Mouse (Mus musculus): Measurements from ENCODE around the gene Zfp428. TPM values are rescaled to one million over a fixed set of nuclear protein-coding genes. Genes with fewer than 3 reads are reported as not detected.

Gene Zfp428
- polyA plus RNA-seq, 1 experiment from 2014 or later: 31.3 TPM

GRCm38 (mm10) chr7:24467886-24468285 lies 38.9 kb upstream of the Zfp428 start:
- no peak overlapping the region for H3K4me3 ChIP-seq (ENCODE audit: low read depth, low read length)
- no peaks in the 10 kb centered on the region for H3K27me3 ChIP-seq (replicated peaks; ENCODE audit: control insufficient read depth, insufficient read depth, low read length)
- no peak overlapping the region for H3K27ac ChIP-seq (replicated peaks; ENCODE audit: low read depth, low read length)
- no peak overlapping the region for H3K9ac ChIP-seq (ENCODE audit: low read depth, low read length)
- H3K4me2 ChIP-seq (ENCODE audit: low read depth, low read length): no peak overlapping the region
- DNase-seq (ENCODE audit: low spot score) (no peak), ATAC-seq (ENCODE audit: low read depth) (no peak)
- no peaks in the 10 kb centered on the region for H3K36me3 ChIP-seq (ENCODE audit: control insufficient read depth, insufficient read depth, low read length)
- H3K9me3 ChIP-seq (ENCODE audit: control insufficient read depth, low read length): peaks cover 4% of the 10 kb centered on the region; the same call in 1 of the 2 replicates
- WGBS: 85% methylated on average over 5 of the region's 5 CpGs
- H3K4me1 ChIP-seq (ENCODE audit: control insufficient read depth, insufficient read depth, low read length): 0 out of 2 replicates have a peak, but pooled peaks cover 3% of the 10 kb centered on the region

- Histone ChIP-seq H3K9ac (ENCODE audit: low read depth, low read length) (no peak overlapping the region), H3K4me1 (ENCODE audit: control insufficient read depth, insufficient read depth, low read length) (no peaks in the 10 kb centered on the region), H3K9me3 (ENCODE audit: control insufficient read depth, low read length) (peaks cover 4% of the 10 kb centered on the region; the same call in 1 of the 2 replicates), H3K27me3 (replicated peaks; ENCODE audit: control insufficient read depth, insufficient read depth, low read length) (no peaks in the 10 kb centered on the region), H3K4me2 (ENCODE audit: low read depth, low read length) (no peak overlapping the region), H3K4me3 (ENCODE audit: low read depth, low read length) (no peak overlapping the region), H3K36me3 (ENCODE audit: control insufficient read depth, insufficient read depth, low read length) (no peaks in the 10 kb centered on the region), H3K27ac (replicated peaks; ENCODE audit: low read depth, low read length) (no peak overlapping the region)
- ATAC-seq (ENCODE audit: low read depth) (no peak), DNase-seq (ENCODE audit: low spot score) (no peak)
- WGBS: 81% methylated on average over 3 of the region's 3 CpGs
These were observed 37.7 kb upstream of the Zfp428 start for GRCm38 (mm10) chr7:24469126-24469525.

DNA sequence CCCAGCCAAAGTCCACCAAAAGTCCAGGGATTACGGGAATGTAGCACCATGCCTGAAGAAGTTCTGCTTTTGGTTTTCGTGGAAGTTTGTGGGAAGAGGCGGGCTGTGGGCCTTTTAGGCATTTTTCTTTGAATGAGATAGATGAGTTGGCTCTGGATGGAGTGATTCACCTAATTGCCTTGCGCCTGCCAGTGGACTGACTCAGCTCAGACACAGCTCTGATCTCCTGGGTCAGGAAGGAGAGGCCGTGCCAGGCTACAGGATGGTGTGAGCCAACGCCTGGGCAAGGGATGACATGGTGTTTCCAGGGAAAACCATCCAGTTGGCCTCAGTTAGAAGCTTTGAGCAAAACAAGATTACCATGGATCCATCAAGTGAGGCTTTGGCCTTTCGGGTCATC lies 36.5 kb upstream of the Zfp428 start:
- DNase-seq (ENCODE audit: low spot score): no peak
- Histone ChIP-seq H3K4me3 (ENCODE audit: low read depth, low read length) (no peak overlapping the region), H3K27me3 (replicated peaks; ENCODE audit: control insufficient read depth, insufficient read depth, low read length) (no peaks in the 10 kb centered on the region), H3K4me1 (ENCODE audit: control insufficient read depth, insufficient read depth, low read length) (0 out of 2 replicates have a peak, but pooled peaks cover 2% of the 10 kb centered on the region), H3K9me3 (ENCODE audit: control insufficient read depth, low read length) (peaks cover 4% of the 10 kb centered on the region; the same call in 1 of the 2 replicates), H3K9ac (ENCODE audit: low read depth, low read length) (no peak overlapping the region), H3K27ac (replicated peaks; ENCODE audit: low read depth, low read length) (no peak overlapping the region), H3K4me2 (ENCODE audit: low read depth, low read length) (no peak overlapping the region), H3K36me3 (ENCODE audit: control insufficient read depth, insufficient read depth, low read length) (no peaks in the 10 kb centered on the region)
- ATAC-seq (ENCODE audit: low read depth): no peak
- WGBS: 97% methylated on average over 7 of the region's 7 CpGs

DNA sequence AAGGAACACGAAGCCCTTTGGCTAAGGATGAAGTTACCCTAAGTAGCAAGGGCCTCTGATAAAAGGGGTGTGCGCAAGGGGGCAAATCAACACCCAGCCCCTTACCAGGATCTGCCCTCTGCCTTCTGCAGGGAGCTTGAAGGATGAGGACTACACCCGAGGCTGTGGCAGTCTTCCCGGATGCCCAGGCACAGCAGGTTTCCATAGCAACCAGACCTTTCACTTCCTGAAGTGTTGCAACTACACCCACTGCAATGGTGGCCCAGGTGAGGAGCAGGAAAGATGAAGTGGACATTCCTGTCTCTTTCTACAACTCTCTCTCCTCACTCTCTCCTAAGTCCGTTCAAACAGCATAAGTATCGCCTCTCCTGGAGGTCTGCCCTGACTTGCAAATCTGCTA lies 34.4 kb upstream of the Zfp428 start:
- WGBS: 75% methylated on average over 6 of the region's 6 CpGs

GRCm38 (mm10) chr7:24472937-24473336 lies 33.9 kb upstream of the Zfp428 start:
- DNase-seq (ENCODE audit: low spot score) (no peak), ATAC-seq (ENCODE audit: low read depth) (no peak)
- Histone ChIP-seq H3K27ac (replicated peaks; ENCODE audit: low read depth, low read length) (no peak overlapping the region), H3K27me3 (replicated peaks; ENCODE audit: control insufficient read depth, insufficient read depth, low read length) (no peaks in the 10 kb centered on the region), H3K36me3 (ENCODE audit: control insufficient read depth, insufficient read depth, low read length) (no peaks in the 10 kb centered on the region), H3K4me2 (ENCODE audit: low read depth, low read length) (no peak overlapping the region), H3K4me3 (ENCODE audit: low read depth, low read length) (no peak overlapping the region), H3K9me3 (ENCODE audit: control insufficient read depth, low read length) (peaks cover 4% of the 10 kb centered on the region; the same call in 1 of the 2 replicates), H3K4me1 (ENCODE audit: control insufficient read depth, insufficient read depth, low read length) (0 out of 2 replicates have a peak, but pooled peaks cover 2% of the 10 kb centered on the region), H3K9ac (ENCODE audit: low read depth, low read length) (no peak overlapping the region)
- 79% methylated on average over 7 of the region's 7 CpGs for whole genome bisulfite sequencing

More for the DNA sequence above, 34.4 kb upstream of the Zfp428 start:
- H3K9me3 ChIP-seq (ENCODE audit: control insufficient read depth, low read length): peaks cover 4% of the 10 kb centered on the region; the same call in 1 of the 2 replicates
- no peaks in the 10 kb centered on the region for H3K27me3 ChIP-seq (replicated peaks; ENCODE audit: control insufficient read depth, insufficient read depth, low read length)
- no peak overlapping the region for H3K9ac ChIP-seq (ENCODE audit: low read depth, low read length)
- ATAC-seq (ENCODE audit: low read depth) (no peak), DNase-seq (ENCODE audit: low spot score) (no peak)
- H3K4me2 ChIP-seq (ENCODE audit: low read depth, low read length): no peak overlapping the region
- no peaks in the 10 kb centered on the region for H3K36me3 ChIP-seq (ENCODE audit: control insufficient read depth, insufficient read depth, low read length)
- H3K4me3 ChIP-seq (ENCODE audit: low read depth, low read length): no peak overlapping the region
- 0 out of 2 replicates have a peak, but pooled peaks cover 2% of the 10 kb centered on the region for H3K4me1 ChIP-seq (ENCODE audit: control insufficient read depth, insufficient read depth, low read length)
- no peak overlapping the region for H3K27ac ChIP-seq (replicated peaks; ENCODE audit: low read depth, low read length)

DNA sequence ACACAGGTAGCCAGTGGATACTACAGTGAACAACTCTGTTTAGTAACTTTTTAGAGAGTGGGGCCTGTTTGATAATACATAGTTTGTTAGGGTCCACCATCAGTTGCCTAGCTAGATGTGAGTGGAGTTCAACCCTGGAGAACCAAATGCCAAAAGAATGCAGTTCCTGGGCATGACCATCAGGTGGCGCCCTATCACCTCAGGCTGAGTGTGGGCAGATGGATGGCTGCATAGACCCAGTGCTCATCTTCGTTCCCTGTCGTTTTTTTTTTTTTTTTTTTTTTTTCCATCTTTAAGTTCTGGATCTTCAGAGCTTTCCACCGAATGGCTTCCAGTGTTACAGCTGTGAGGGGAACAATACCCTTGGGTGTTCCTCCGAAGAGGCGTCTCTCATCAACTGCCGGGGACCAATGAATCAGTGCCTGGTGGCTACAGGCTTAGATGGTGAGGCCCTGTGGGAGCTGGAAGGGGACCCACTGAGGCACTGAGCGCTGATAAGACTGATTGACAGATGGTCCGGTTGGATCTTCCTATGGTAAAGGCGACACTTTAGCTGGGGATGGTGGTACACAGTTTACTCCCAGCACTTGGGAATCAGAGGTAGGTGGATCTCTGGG lies 32.8 kb upstream of the Zfp428 start:
- H3K36me3 ChIP-seq (ENCODE audit: control insufficient read depth, insufficient read depth, low read length): no peaks in the 10 kb centered on the region
- peaks cover 3% of the 10 kb centered on the region; the same call in 1 of the 2 replicates for H3K9me3 ChIP-seq (ENCODE audit: control insufficient read depth, low read length)
- H3K9ac ChIP-seq (ENCODE audit: low read depth, low read length): no peak overlapping the region
- no peak for DNase-seq (ENCODE audit: low spot score)
- no peak overlapping the region for H3K4me2 ChIP-seq (ENCODE audit: low read depth, low read length)
- H3K4me3 ChIP-seq (ENCODE audit: low read depth, low read length): no peak overlapping the region
- no peak overlapping the region for H3K27ac ChIP-seq (replicated peaks; ENCODE audit: low read depth, low read length)
- H3K4me1 ChIP-seq (ENCODE audit: control insufficient read depth, insufficient read depth, low read length): 0 out of 2 replicates have a peak, but pooled peaks cover 2% of the 10 kb centered on the region
- 53% methylated on average over 9 of the region's 10 CpGs for WGBS
- 0 out of 2 replicates have a peak, but pooled peaks cover 3% of the 10 kb centered on the region for H3K27me3 ChIP-seq (replicated peaks; ENCODE audit: control insufficient read depth, insufficient read depth, low read length)
- peak; percentile 39; the same call in 1 of the 2 replicates for ATAC-seq (ENCODE audit: low read depth)

DNA sequence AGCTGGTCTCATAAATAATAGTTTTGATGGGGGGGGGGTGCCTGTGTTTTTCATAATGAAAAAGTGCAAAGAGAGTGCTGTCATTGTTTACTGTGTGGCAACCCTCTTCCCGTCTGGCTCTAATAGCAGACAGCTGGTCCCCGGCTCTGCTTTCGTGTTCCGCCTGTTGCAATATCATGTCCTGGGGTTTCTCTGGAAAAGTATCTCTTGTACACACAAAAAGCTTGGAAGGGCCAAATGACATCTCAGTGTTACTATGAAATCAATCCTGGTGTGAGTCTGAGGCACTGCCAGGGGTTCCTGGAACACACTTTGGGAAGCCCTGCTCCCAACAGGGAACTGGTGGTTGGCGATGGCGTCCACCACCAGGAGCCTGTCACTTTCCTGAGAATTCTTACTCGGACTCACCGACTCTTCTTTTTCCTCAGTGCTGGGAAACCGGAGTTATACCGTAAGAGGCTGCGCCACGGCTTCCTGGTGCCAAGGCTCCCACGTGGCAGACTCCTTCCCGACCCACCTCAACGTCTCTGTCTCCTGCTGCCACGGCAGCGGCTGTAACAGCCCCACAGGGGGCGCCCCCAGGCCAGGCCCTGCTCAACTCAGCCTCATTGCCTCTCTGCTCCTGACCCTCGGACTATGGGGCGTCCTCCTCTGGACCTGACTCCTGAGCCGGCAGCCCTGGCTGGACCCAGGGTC lies 31.8 kb upstream of the Zfp428 start:
- H3K27me3 ChIP-seq (replicated peaks; ENCODE audit: control insufficient read depth, insufficient read depth, low read length): 0 out of 2 replicates have a peak, but pooled peaks cover 3% of the 10 kb centered on the region
- H3K27ac ChIP-seq (replicated peaks; ENCODE audit: low read depth, low read length): 0 out of 2 replicates have a peak overlapping the region, but pooled peaks have one; percentile 18
- WGBS: 25% methylated on average over 21 of the region's 21 CpGs
- H3K36me3 ChIP-seq (ENCODE audit: control insufficient read depth, insufficient read depth, low read length): no peaks in the 10 kb centered on the region
- 0 out of 2 replicates have a peak, but pooled peaks cover 2% of the 10 kb centered on the region for H3K4me1 ChIP-seq (ENCODE audit: control insufficient read depth, insufficient read depth, low read length)
- 0 out of 2 replicates have a peak overlapping the region, but pooled peaks have one; percentile 41 for H3K9ac ChIP-seq (ENCODE audit: low read depth, low read length)
- DNase-seq (ENCODE audit: low spot score) (no peak), ATAC-seq (ENCODE audit: low read depth) (no peak)
- H3K9me3 ChIP-seq (ENCODE audit: control insufficient read depth, low read length): no peaks in the 10 kb centered on the region
- peak overlapping the region; percentile 29 for H3K4me2 ChIP-seq (ENCODE audit: low read depth, low read length)
- no peak overlapping the region for H3K4me3 ChIP-seq (ENCODE audit: low read depth, low read length)

DNA sequence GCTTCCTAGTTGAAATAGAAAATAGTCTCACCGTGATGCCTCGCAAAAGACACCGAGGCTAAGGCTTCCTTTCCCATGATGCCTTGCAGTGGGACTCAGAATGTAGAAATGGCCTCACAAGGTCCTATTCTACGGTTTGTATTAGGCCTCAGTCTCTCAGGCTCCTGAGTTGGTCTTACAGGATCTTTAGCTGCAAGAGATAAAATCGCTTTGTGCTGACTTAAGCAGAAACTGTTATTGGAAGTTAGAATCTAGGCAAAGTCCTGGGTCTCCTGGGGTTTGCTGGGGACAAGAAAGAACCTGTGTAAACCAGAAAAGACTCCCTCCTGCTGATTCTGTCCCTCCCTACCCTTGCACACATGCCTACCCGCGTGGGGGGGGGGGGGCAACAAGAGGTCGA lies 30.5 kb upstream of the Zfp428 start:
- Histone ChIP-seq H3K27me3 (replicated peaks; ENCODE audit: control insufficient read depth, insufficient read depth, low read length) (0 out of 2 replicates have a peak, but pooled peaks cover 10% of the 10 kb centered on the region), H3K9ac (ENCODE audit: low read depth, low read length) (no peak overlapping the region), H3K27ac (replicated peaks; ENCODE audit: low read depth, low read length) (no peak overlapping the region), H3K4me2 (ENCODE audit: low read depth, low read length) (no peak overlapping the region), H3K9me3 (ENCODE audit: control insufficient read depth, low read length) (no peaks in the 10 kb centered on the region), H3K4me3 (ENCODE audit: low read depth, low read length) (no peak overlapping the region), H3K4me1 (ENCODE audit: control insufficient read depth, insufficient read depth, low read length) (peaks cover 9% of the 10 kb centered on the region; the same call in 1 of the 2 replicates), H3K36me3 (ENCODE audit: control insufficient read depth, insufficient read depth, low read length) (no peaks in the 10 kb centered on the region)
- ATAC-seq (ENCODE audit: low read depth) (no peak), DNase-seq (ENCODE audit: low spot score) (no peak)
- 83% methylated on average over 8 of the region's 8 CpGs for WGBS
